8 mouse cellular contexts compared by ENCODE assay signal in genomic region chr11:117780582-117781111, GRCm38 (mm10). TPM values are rescaled to one million over a fixed set of nuclear protein-coding genes. Genes with fewer than 3 reads are reported as not detected.
DNase-seq lines count a peak whose midpoint lies in the region; ATAC-seq and TF ChIP-seq lines count a peak whose summit lies in the region.

No protein-coding gene starts in this region.

- peak; percentile 81 for DNase-seq in layer of hippocampus, adult 9-11 months
- DNase-seq in layer of hippocampus, postnatal 36 days: no peak
- peak; percentile 79 for DNase-seq in embryo, embryonic 9.5 days (ENCODE audit: extremely low spot score)
- DNase-seq in heart, adult 18-20 months: peak; percentile 88 to 94
- peak; percentile 94 for DNase-seq in kidney, adult 18-20 months
- DNase-seq in urinary bladder, adult 2 months (ENCODE audit: low spot score): peak; percentile 72

- peak overlapping the region; percentile 98 for H3K4me2 ChIP-seq in lung, embryonic 16.5 days (ENCODE audit: low read depth, low read length)

- H3K27me3 ChIP-seq in lung, embryonic 16.5 days (ENCODE audit: control insufficient read depth, insufficient read depth, low read depth, low read length): no peaks in the 10 kb centered on the region; the same call in 1 of the 2 replicates

- TF ChIP-seq CTCF in olfactory bulb, adult 2 months (IDR thresholded peaks at IDR 0.05; ENCODE audit: insufficient read depth, low read depth, low read length): no peak

- no peaks in the 10 kb centered on the region for H3K36me3 ChIP-seq in lung, embryonic 16.5 days (ENCODE audit: control insufficient read depth, insufficient read depth, low read length)

- no peak for TF ChIP-seq POLR2A in olfactory bulb, adult 2 months (IDR thresholded peaks at IDR 0.05; ENCODE audit: insufficient read depth, low read depth, low read length)

- WGBS in lung, embryonic 16.5 days: 1% methylated on average over 19 of the region's 19 CpGs
- 7% methylated on average over 19 of the region's 19 CpGs for WGBS in olfactory bulb, adult 2 months

- H3K9ac ChIP-seq in lung, embryonic 16.5 days (ENCODE audit: low read length): peak overlapping the region; percentile 77

- peak overlapping the region; percentile 61 for H3K4me3 ChIP-seq in lung, embryonic 16.5 days (ENCODE audit: low read length)
- H3K4me3 ChIP-seq in olfactory bulb, adult 2 months (ENCODE audit: insufficient read depth, low read depth, low read length): peak overlapping the region; percentile 24

- peak; percentile 75 for ATAC-seq in lung, embryonic 16.5 days (ENCODE audit: low read depth)

- no peaks in the 10 kb centered on the region for H3K9me3 ChIP-seq in lung, embryonic 16.5 days (ENCODE audit: control insufficient read depth, low read length)

- H3K27ac ChIP-seq in lung, embryonic 16.5 days (ENCODE audit: low read length): peak overlapping the region; percentile 97
- no peak overlapping the region for H3K27ac ChIP-seq in olfactory bulb, adult 2 months (ENCODE audit: insufficient read depth, low read depth, low read length)

- peaks cover 41% of the 10 kb centered on the region for H3K4me1 ChIP-seq in lung, embryonic 16.5 days (replicated peaks; ENCODE audit: control insufficient read depth, insufficient read depth, low read length)
- H3K4me1 ChIP-seq in olfactory bulb, adult 2 months (ENCODE audit: control insufficient read depth, insufficient read depth, low read length): peaks cover 34% of the 10 kb centered on the region

RNA-seq across cellular contexts. Expression of gene Tmc8, which starts 1.2 kb away (rescaled TPM):
- under 1 TPM; 0.47 to 0.83 TPM for total RNA-seq in layer of hippocampus, postnatal 36 days (2021)
- total RNA-seq in heart, adult 18-20 months (2021): 1 to 10 TPM; 4.6 to 5.6 TPM
- 3.0 and 4.0 TPM in 2 replicates for polyA plus RNA-seq in lung, embryonic 16.5 days (2015; fragmentation: Nextera tagmentation; extraction: Ambion mirVana)
- not detected in 2 replicates for polyA plus RNA-seq in olfactory bulb, adult 2 months (2012; ENCODE audit: insufficient read depth, insufficient read length, low replicate concordance, missing spikeins)
- polyA plus RNA-seq in urinary bladder, adult 2 months (2012; rRNA removed): 3.1 and 3.4 TPM in 2 replicates

RNA-seq across cellular contexts. Expression of gene Tmc6, which starts 1.4 kb away (rescaled TPM):
- 1 to 10 TPM; 7.3 to 9.7 TPM for total RNA-seq in layer of hippocampus, postnatal 36 days (2021)
- 10 to 100 TPM; 11.6 to 16.4 TPM for total RNA-seq in heart, adult 18-20 months (2021)
- polyA plus RNA-seq in lung, embryonic 16.5 days (2015; fragmentation: Nextera tagmentation; extraction: Ambion mirVana): 23.6 and 26.0 TPM in 2 replicates
- 606 TPM in 1 of 2 replicates, not detected in the other for polyA plus RNA-seq in olfactory bulb, adult 2 months (2012; ENCODE audit: insufficient read depth, insufficient read length, low replicate concordance, missing spikeins)
- polyA plus RNA-seq in urinary bladder, adult 2 months (2012; rRNA removed): 48.2 and 55.4 TPM in 2 replicates

RNA-seq across cellular contexts. Expression of gene 6030468B19Rik, which starts 16.8 kb away (rescaled TPM):
- under 1 TPM in 1 of 2 experiments, not detected in 1; 0.61 TPM for total RNA-seq in layer of hippocampus, postnatal 36 days (2021)
- not detected for total RNA-seq in heart, adult 18-20 months (2021)
- polyA plus RNA-seq in lung, embryonic 16.5 days (2015; fragmentation: Nextera tagmentation; extraction: Ambion mirVana): 0.14 and 1.4 TPM in 2 replicates
- not detected in 2 replicates for polyA plus RNA-seq in olfactory bulb, adult 2 months (2012; ENCODE audit: insufficient read depth, insufficient read length, low replicate concordance, missing spikeins)
- 0.06 TPM in 1 of 2 replicates, not detected in the other for polyA plus RNA-seq in urinary bladder, adult 2 months (2012; rRNA removed)

RNA-seq across cellular contexts. Expression of gene Gm20708, which starts 28.8 kb away (rescaled TPM):
- total RNA-seq in layer of hippocampus, postnatal 36 days (2021): 1 to 10 TPM; 1.5 to 1.7 TPM
- total RNA-seq in heart, adult 18-20 months (2021): 1 to 10 TPM in 1 of 2 experiments, under 1 TPM in 1; 0.87 to 1.4 TPM
- 0.13 and 0.14 TPM in 2 replicates for polyA plus RNA-seq in lung, embryonic 16.5 days (2015; fragmentation: Nextera tagmentation; extraction: Ambion mirVana)
- not detected in 2 replicates for polyA plus RNA-seq in olfactory bulb, adult 2 months (2012; ENCODE audit: insufficient read depth, insufficient read length, low replicate concordance, missing spikeins)
- polyA plus RNA-seq in urinary bladder, adult 2 months (2012; rRNA removed): 0.22 TPM in 1 of 2 replicates, not detected in the other

RNA-seq across cellular contexts. Expression of gene Syngr2, which starts 28.8 kb away (rescaled TPM):
- total RNA-seq in layer of hippocampus, postnatal 36 days (2021): 10 to 100 TPM; 10.4 to 16.9 TPM
- total RNA-seq in heart, adult 18-20 months (2021): 100 to 1,000 TPM; 112 TPM
- 79.5 and 87.7 TPM in 2 replicates for polyA plus RNA-seq in lung, embryonic 16.5 days (2015; fragmentation: Nextera tagmentation; extraction: Ambion mirVana)
- polyA plus RNA-seq in olfactory bulb, adult 2 months (2012; ENCODE audit: insufficient read depth, insufficient read length, low replicate concordance, missing spikeins): not detected in 2 replicates
- polyA plus RNA-seq in urinary bladder, adult 2 months (2012; rRNA removed): 90.0 and 106 TPM in 2 replicates

Comparison
In these comparisons a context has a peak if more than half of its experiments do, and no peak if none do; other contexts are left out.
1. DNase-seq: peak in layer of hippocampus, adult 9-11 months (single experiment), embryo, embryonic 9.5 days (single experiment), heart, adult 18-20 months (2 of 2), kidney, adult 18-20 months (single experiment) and urinary bladder, adult 2 months (single experiment); none in layer of hippocampus, postnatal 36 days (0 of 2).